Mouse (Mus musculus) lung, postnatal 0 days (tissue): ENCODE measurements around the gene Creb1. TPM values are rescaled to one million over a fixed set of nuclear protein-coding genes. Genes with fewer than 3 reads are reported as not detected.
A peak's percentile ranks its signal among the peaks of the same experiment; 100 is the strongest.

Experiments used
- ATAC-seq: fragments of 200-750 bp; cut with Nextera tagmentation; 2 replicates; pipeline ENCODE4 v1.8.0; 2017; ENCODE audit warnings: moderate library complexity
- DNase-seq: peaks from one replicate; pipeline ENCODE4 v3.0.0-alpha.2; 2016; ENCODE audit warnings: low spot score
- H3K27ac ChIP-seq: fragments of 300-500 bp; sonication (generic); 2 replicates; pipeline ENCODE4 v1.5.1; 2014; ENCODE audit warnings: antibody characterized with exemption, mild to moderate bottlenecking, low read length, mixed read lengths
- H3K27me3 ChIP-seq: fragments of 300-500 bp; sonication (generic); replicated peaks from 2 replicates; pipeline ENCODE4 v1.6.1; 2014; ENCODE audit warnings: low read length, mixed read lengths; ENCODE audit not compliant: insufficient read depth
- H3K36me3 ChIP-seq: fragments of 300-500 bp; sonication (generic); 2 replicates; pipeline ENCODE4 v1.6.1; 2014; ENCODE audit warnings: low read length, mixed read lengths; ENCODE audit not compliant: insufficient read depth
- H3K4me1 ChIP-seq: fragments of 300-500 bp; sonication (generic); 2 replicates; pipeline ENCODE4 v1.6.1; 2014; ENCODE audit warnings: antibody characterized with exemption, low read depth, low read length, mixed read lengths; ENCODE audit not compliant: insufficient read depth
- H3K4me2 ChIP-seq: fragments of 300-500 bp; sonication (generic); replicated peaks from 2 replicates; pipeline ENCODE4 v1.6.1; 2014; ENCODE audit warnings: low read depth, mild to moderate bottlenecking, low read length, moderate library complexity, mixed read lengths
- H3K4me3 ChIP-seq: fragments of 300-500 bp; sonication (generic); 2 replicates; pipeline ENCODE4 v1.5.1; 2014; ENCODE audit warnings: low read depth, low read length
- H3K9ac ChIP-seq: fragments of 300-500 bp; sonication (generic); replicated peaks from 2 replicates; pipeline ENCODE4 v1.6.1; 2014; ENCODE audit warnings: low read depth, mild to moderate bottlenecking
- H3K9me3 ChIP-seq: fragments of 300-500 bp; sonication (generic); 2 replicates; pipeline ENCODE4 v1.6.1; 2016; ENCODE audit warnings: low read length, mixed read lengths
- CTCF ChIP-seq: IDR thresholded peaks from 2 replicates; pipeline ENCODE4 v1.5.1; 2016; ENCODE audit warnings: antibody characterized with exemption, mild to moderate bottlenecking
- EP300 ChIP-seq: IDR thresholded peaks from 2 replicates; pipeline ENCODE4 v1.6.1; 2016; ENCODE audit warnings: antibody characterized with exemption, mild to moderate bottlenecking, control low read depth
- WGBS: fragments of 180-500 bp; shearing (Covaris S2); extraction: QIAGEN DNeasy Blood & Tissue Kit; methylation state at CpG from one replicate; pipeline ENCODE4 v1.1.7; 2014; 5-methylcytosine and 5-hydroxymethylcytosine counted together
- polyA plus RNA-seq: library from polyadenylated mRNA; unstranded; fragments of >200 nt; fragmentation: Nextera tagmentation; extraction: Ambion mirVana; gene quantifications from 2 replicates; pipeline ENCODE4 v1.2.1, GENCODE M21; 2015

Creb1 gene
- polyA plus RNA-seq, 1 experiment from 2014 or later: 14.2 TPM

- no peaks in the 10 kb centered on the region for H3K27me3 ChIP-seq
- peak overlapping the region; percentile 81; the same call in 1 of the 2 replicates for H3K4me2 ChIP-seq
- DNase-seq: no peak
- no peak for ATAC-seq
- 0 out of 2 replicates have a peak, but pooled peaks cover 3% of the 10 kb centered on the region for H3K36me3 ChIP-seq
- TF ChIP-seq EP300: no peak
- TF ChIP-seq CTCF: no peak
- H3K4me3 ChIP-seq: no peak overlapping the region
- peaks cover 5% of the 10 kb centered on the region; the same call in 1 of the 2 replicates for H3K4me1 ChIP-seq
- peak overlapping the region; percentile 93; the same call in 1 of the 2 replicates for H3K27ac ChIP-seq
- 0 out of 2 replicates have a peak overlapping the region, but pooled peaks have one; percentile 23 for H3K9ac ChIP-seq
- WGBS: 34% methylated on average over 3 of the region's 3 CpGs
- no peaks in the 10 kb centered on the region for H3K9me3 ChIP-seq
Measured at GRCm38 (mm10) chr1:64618226-64618625, 85.8 kb downstream of the Creb1 start.

- TF ChIP-seq CTCF (no peak), EP300 (no peak)
- H3K36me3 ChIP-seq: no peaks in the 10 kb centered on the region; the same call in 1 of the 2 replicates
- no peak overlapping the region for H3K27ac ChIP-seq
- no peak for DNase-seq
- peaks cover 5% of the 10 kb centered on the region; the same call in 1 of the 2 replicates for H3K4me1 ChIP-seq
- H3K27me3 ChIP-seq: no peaks in the 10 kb centered on the region
- 75% methylated on average over 5 of the region's 5 CpGs for WGBS
- ATAC-seq: no peak
- no peak overlapping the region for H3K4me3 ChIP-seq
- H3K9ac ChIP-seq: no peak overlapping the region
- no peaks in the 10 kb centered on the region for H3K9me3 ChIP-seq
- no peak overlapping the region for H3K4me2 ChIP-seq
Measured at GRCm38 (mm10) chr1:64621116-64621515, 88.7 kb downstream of the Creb1 start.

GRCm38 (mm10) chr1:64623558-64624435 is 91.4 kb downstream of the Creb1 start:
- Histone ChIP-seq H3K36me3 (no peaks in the 10 kb centered on the region; the same call in 1 of the 2 replicates), H3K4me3 (no peak overlapping the region), H3K27me3 (no peaks in the 10 kb centered on the region), H3K4me1 (no peaks in the 10 kb centered on the region), H3K9ac (no peak overlapping the region), H3K4me2 (no peak overlapping the region), H3K9me3 (no peaks in the 10 kb centered on the region), H3K27ac (no peak overlapping the region)
- no peak for ATAC-seq
- TF ChIP-seq EP300: no peak
- no peak for TF ChIP-seq CTCF
- no peak for DNase-seq
- 57% methylated on average over 12 of the region's 12 CpGs for WGBS

- no peak for TF ChIP-seq CTCF
- no peak for TF ChIP-seq EP300
- H3K27ac ChIP-seq: no peak overlapping the region
- no peak for DNase-seq
- no peaks in the 10 kb centered on the region for H3K4me1 ChIP-seq
- H3K4me3 ChIP-seq: no peak overlapping the region
- no peak overlapping the region for H3K9ac ChIP-seq
- H3K36me3 ChIP-seq: no peaks in the 10 kb centered on the region; the same call in 1 of the 2 replicates
- H3K9me3 ChIP-seq: no peaks in the 10 kb centered on the region
- H3K27me3 ChIP-seq: no peaks in the 10 kb centered on the region
- no peak for ATAC-seq
- no peak overlapping the region for H3K4me2 ChIP-seq
Measured at GRCm38 (mm10) chr1:64625214-64625613, 92.8 kb downstream of the Creb1 start.

- H3K27me3 ChIP-seq: no peaks in the 10 kb centered on the region
- H3K4me2 ChIP-seq: no peak overlapping the region
- no peak overlapping the region for H3K9ac ChIP-seq
- H3K27ac ChIP-seq: no peak overlapping the region
- DNase-seq: no peak
- TF ChIP-seq EP300 (no peak), CTCF (no peak)
- WGBS: 68% methylated on average over 5 of the region's 5 CpGs
- no peak overlapping the region for H3K4me3 ChIP-seq
- H3K4me1 ChIP-seq: no peaks in the 10 kb centered on the region
- no peaks in the 10 kb centered on the region for H3K9me3 ChIP-seq
- ATAC-seq: no peak
- H3K36me3 ChIP-seq: no peaks in the 10 kb centered on the region
Measured at GRCm38 (mm10) chr1:64631526-64631925, 99.1 kb downstream of the Creb1 start.

- 73% methylated on average over 3 of the region's 3 CpGs for WGBS
- Histone ChIP-seq H3K36me3 (no peaks in the 10 kb centered on the region), H3K27me3 (no peaks in the 10 kb centered on the region), H3K4me2 (no peak overlapping the region), H3K4me3 (no peak overlapping the region), H3K4me1 (no peaks in the 10 kb centered on the region), H3K9ac (no peak overlapping the region), H3K27ac (no peak overlapping the region), H3K9me3 (no peaks in the 10 kb centered on the region)
- ATAC-seq (no peak), DNase-seq (no peak)
- no peak for TF ChIP-seq EP300
- no peak for TF ChIP-seq CTCF
Measured at GRCm38 (mm10) chr1:64633237-64633636, 100.8 kb downstream of the Creb1 start.
